Mouse (Mus musculus): ENCODE data around the gene Pltp. TPM values are rescaled to one million over a fixed set of nuclear protein-coding genes. Genes with fewer than 3 reads are reported as not detected.

Pltp gene
- total RNA-seq, 1 experiment: 56.1 TPM

DNA sequence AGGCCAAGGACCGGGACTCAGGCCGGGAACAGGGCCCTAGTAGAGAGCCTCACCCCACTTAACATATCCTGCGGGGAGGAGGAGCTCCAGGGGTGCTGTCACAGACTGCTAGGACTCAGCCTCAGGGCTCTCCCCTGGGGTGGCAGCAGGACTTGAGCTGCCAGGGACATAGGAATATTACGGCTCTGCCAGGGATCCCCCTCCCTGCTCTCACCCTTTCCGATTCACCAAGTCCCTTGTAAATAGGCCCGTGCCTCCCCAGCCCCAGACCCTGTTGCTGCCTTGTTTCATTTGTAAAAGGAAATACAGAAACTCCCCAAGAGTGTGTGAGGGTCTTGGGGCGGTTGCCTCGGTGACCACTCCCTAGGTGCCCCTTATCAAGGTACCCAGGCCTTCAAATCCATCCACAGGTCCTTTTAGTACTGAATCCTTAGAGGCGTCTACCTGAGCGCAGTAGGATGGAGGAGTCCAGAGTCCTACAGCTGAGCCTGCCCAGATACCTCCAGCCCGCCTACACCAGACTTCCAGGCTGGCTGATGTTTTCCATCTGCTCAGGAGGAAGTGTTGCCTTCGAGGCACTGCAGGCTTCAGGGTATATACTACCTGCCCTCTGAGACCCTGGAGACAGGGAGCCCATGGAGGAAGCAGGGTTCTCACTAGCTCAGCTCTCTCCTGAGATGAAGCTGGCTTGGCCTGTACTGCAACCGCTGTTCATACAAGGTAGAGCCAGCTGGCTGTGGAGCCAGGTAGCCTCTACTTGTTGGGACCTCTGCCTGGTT is 33.7 kb upstream of the Pltp start:
- Histone ChIP-seq H3K9ac (ENCODE audit: insufficient read depth, low read depth, low read length, poor library complexity, severe bottlenecking) (no peak overlapping the region), H3K4me1 (ENCODE audit: control insufficient read depth in 2 of 2, insufficient read depth in 2 of 2, low read length in 2 of 2, poor library complexity in 1 of 2) (peaks cover 1 to 3% of the 10 kb centered on the region in 2 experiments; a peak in 1 of 4 replicates), H3K36me3 (ENCODE audit: control insufficient read depth, insufficient read depth, low read length, poor library complexity, severe bottlenecking) (peaks cover 93% of the 10 kb centered on the region), H3K27ac (ENCODE audit: insufficient read depth, low read depth, low read length, poor library complexity, severe bottlenecking) (no peak overlapping the region), H3K9me3 (ENCODE audit: control insufficient read depth, insufficient read depth, low read depth, low read length) (no peaks in the 10 kb centered on the region), H3K4me3 (ENCODE audit: insufficient read depth in 1 of 2, low read depth in 1 of 2, low read length in 2 of 2, poor library complexity in 1 of 2, severe bottlenecking in 1 of 2) (no peak overlapping the region)
- TF ChIP-seq ZC3H11A (IDR thresholded peaks at IDR 0.05; ENCODE audit: borderline replicate concordance, low read depth, low read length) (no peak), MAFK (IDR thresholded peaks at IDR 0.05; ENCODE audit: insufficient read depth, low read depth, low read length) (no peak), CHD2 (IDR thresholded peaks at IDR 0.05; ENCODE audit: low read depth, low read length) (no peak), ZNF384 (IDR thresholded peaks at IDR 0.05; ENCODE audit: low read depth, low read length) (no peak), HCFC1 (IDR thresholded peaks at IDR 0.05; ENCODE audit: borderline replicate concordance, insufficient read depth, low read length) (no peak)
- no peak for DNase-seq (ENCODE audit: low read depth, low spot score)
- in situ Hi-C loops (cut with MboI; ENCODE audit: low sequenced_read_pairs in 2 of 2, unreplicated experiment in 2 of 2): no loop called here

- H3K9ac ChIP-seq (ENCODE audit: insufficient read depth, low read depth, low read length, poor library complexity, severe bottlenecking): no peak overlapping the region
- H3K9me3 ChIP-seq (ENCODE audit: control insufficient read depth, insufficient read depth, low read depth, low read length): no peaks in the 10 kb centered on the region
- TF ChIP-seq ZNF384 (IDR thresholded peaks at IDR 0.05; ENCODE audit: low read depth, low read length) (no peak), CHD2 (IDR thresholded peaks at IDR 0.05; ENCODE audit: low read depth, low read length) (no peak), HCFC1 (IDR thresholded peaks at IDR 0.05; ENCODE audit: borderline replicate concordance, insufficient read depth, low read length) (no peak), ZC3H11A (IDR thresholded peaks at IDR 0.05; ENCODE audit: borderline replicate concordance, low read depth, low read length) (no peak), MAFK (IDR thresholded peaks at IDR 0.05; ENCODE audit: insufficient read depth, low read depth, low read length) (no peak)
- peaks cover 1 to 3% of the 10 kb centered on the region in 2 experiments; a peak in 1 of 4 replicates for H3K4me1 ChIP-seq (ENCODE audit: control insufficient read depth in 2 of 2, insufficient read depth in 2 of 2, low read length in 2 of 2, poor library complexity in 1 of 2)
- in situ Hi-C loops (cut with MboI; ENCODE audit: low sequenced_read_pairs in 2 of 2, unreplicated experiment in 2 of 2): no loop called here
- no peak overlapping the region for H3K27ac ChIP-seq (ENCODE audit: insufficient read depth, low read depth, low read length, poor library complexity, severe bottlenecking)
- peaks cover 92% of the 10 kb centered on the region for H3K36me3 ChIP-seq (ENCODE audit: control insufficient read depth, insufficient read depth, low read length, poor library complexity, severe bottlenecking)
- DNase-seq (ENCODE audit: low read depth, low spot score): no peak
- H3K4me3 ChIP-seq (ENCODE audit: insufficient read depth in 1 of 2, low read depth in 1 of 2, low read length in 2 of 2, poor library complexity in 1 of 2, severe bottlenecking in 1 of 2): no peak overlapping the region
Measured at GRCm38 (mm10) chr2:164890411-164891049, 33.0 kb upstream of the Pltp start.

GRCm38 (mm10) chr2:164889960-164890359 is 32.4 kb upstream of the Pltp start:
- H3K4me3 ChIP-seq (ENCODE audit: insufficient read depth in 1 of 2, low read depth in 1 of 2, low read length in 2 of 2, poor library complexity in 1 of 2, severe bottlenecking in 1 of 2): no peak overlapping the region
- H3K9me3 ChIP-seq (ENCODE audit: control insufficient read depth, insufficient read depth, low read depth, low read length): no peaks in the 10 kb centered on the region
- no peak for DNase-seq (ENCODE audit: low read depth, low spot score)
- H3K36me3 ChIP-seq (ENCODE audit: control insufficient read depth, insufficient read depth, low read length, poor library complexity, severe bottlenecking): peaks cover 91% of the 10 kb centered on the region
- H3K27ac ChIP-seq (ENCODE audit: insufficient read depth, low read depth, low read length, poor library complexity, severe bottlenecking): no peak overlapping the region
- no peak for TF ChIP-seq HCFC1 (IDR thresholded peaks at IDR 0.05; ENCODE audit: borderline replicate concordance, insufficient read depth, low read length)
- no peak for TF ChIP-seq ZC3H11A (IDR thresholded peaks at IDR 0.05; ENCODE audit: borderline replicate concordance, low read depth, low read length)
- TF ChIP-seq MAFK (IDR thresholded peaks at IDR 0.05; ENCODE audit: insufficient read depth, low read depth, low read length): no peak
- no peak for TF ChIP-seq ZNF384 (IDR thresholded peaks at IDR 0.05; ENCODE audit: low read depth, low read length)
- no peak for TF ChIP-seq CHD2 (IDR thresholded peaks at IDR 0.05; ENCODE audit: low read depth, low read length)
- in situ Hi-C loops (cut with MboI; ENCODE audit: low sequenced_read_pairs in 2 of 2, unreplicated experiment in 2 of 2): no loop called here
- peaks cover 1 to 3% of the 10 kb centered on the region in 2 experiments; a peak in 1 of 4 replicates for H3K4me1 ChIP-seq (ENCODE audit: control insufficient read depth in 2 of 2, insufficient read depth in 2 of 2, low read length in 2 of 2, poor library complexity in 1 of 2)
- no peak overlapping the region for H3K9ac ChIP-seq (ENCODE audit: insufficient read depth, low read depth, low read length, poor library complexity, severe bottlenecking)

DNA sequence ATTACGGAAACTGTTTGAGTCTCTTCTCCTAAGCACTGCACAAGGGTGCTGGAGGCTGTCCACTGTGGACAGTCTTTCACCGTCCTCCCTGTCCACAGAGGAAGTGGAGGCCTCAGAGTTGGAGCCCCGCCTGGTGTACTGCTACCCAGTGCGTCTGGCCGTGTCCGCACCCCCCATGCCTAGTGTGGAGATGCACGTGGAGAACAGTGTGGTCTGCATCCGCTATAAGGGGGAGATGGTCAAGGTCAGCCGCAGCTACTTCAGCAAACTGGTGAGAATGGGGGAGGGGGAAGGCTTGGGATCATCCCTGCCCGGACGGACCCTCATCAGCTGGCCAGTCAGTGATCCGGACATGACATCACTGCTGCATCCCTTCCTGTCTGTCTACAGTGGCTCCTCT is 31.5 kb upstream of the Pltp start:
- in situ Hi-C loops (cut with MboI; ENCODE audit: low sequenced_read_pairs in 2 of 2, unreplicated experiment in 2 of 2): no loop called here
- TF ChIP-seq CHD2 (IDR thresholded peaks at IDR 0.05; ENCODE audit: low read depth, low read length) (no peak), ZNF384 (IDR thresholded peaks at IDR 0.05; ENCODE audit: low read depth, low read length) (no peak), MAFK (IDR thresholded peaks at IDR 0.05; ENCODE audit: insufficient read depth, low read depth, low read length) (no peak), HCFC1 (IDR thresholded peaks at IDR 0.05; ENCODE audit: borderline replicate concordance, insufficient read depth, low read length) (no peak), ZC3H11A (IDR thresholded peaks at IDR 0.05; ENCODE audit: borderline replicate concordance, low read depth, low read length) (no peak)
- no peaks in the 10 kb centered on the region for H3K9me3 ChIP-seq (ENCODE audit: control insufficient read depth, insufficient read depth, low read depth, low read length)
- H3K36me3 ChIP-seq (ENCODE audit: control insufficient read depth, insufficient read depth, low read length, poor library complexity, severe bottlenecking): peaks cover 84% of the 10 kb centered on the region
- no peak overlapping the region for H3K27ac ChIP-seq (ENCODE audit: insufficient read depth, low read depth, low read length, poor library complexity, severe bottlenecking)
- peaks cover 1 to 3% of the 10 kb centered on the region in 2 experiments; a peak in 1 of 4 replicates for H3K4me1 ChIP-seq (ENCODE audit: control insufficient read depth in 2 of 2, insufficient read depth in 2 of 2, low read length in 2 of 2, poor library complexity in 1 of 2)
- no peak overlapping the region for H3K9ac ChIP-seq (ENCODE audit: insufficient read depth, low read depth, low read length, poor library complexity, severe bottlenecking)
- no peak for DNase-seq (ENCODE audit: low read depth, low spot score)
- no peak overlapping the region for H3K4me3 ChIP-seq (ENCODE audit: insufficient read depth in 1 of 2, low read depth in 1 of 2, low read length in 2 of 2, poor library complexity in 1 of 2, severe bottlenecking in 1 of 2)
